ENCODE assay signal across 7 mouse cellular contexts in genomic region chr7:141469352-141469751, GRCm38 (mm10). TPM values are rescaled to one million over a fixed set of nuclear protein-coding genes. Genes with fewer than 3 reads are reported as not detected.
A peak's percentile ranks its signal among the peaks of the same experiment; 100 is the strongest.
DNase-seq lines count a peak whose midpoint lies in the region; ATAC-seq and TF ChIP-seq lines count a peak whose summit lies in the region.

No protein-coding gene starts in this region.

- H3K27ac ChIP-seq in neural tube, embryonic 11.5 days (ENCODE audit: low read depth, low read length) = no peak overlapping the region
- H3K27ac ChIP-seq in forebrain, embryonic 15.5 days (replicated peaks) = peak overlapping the region; percentile 79
- peak overlapping the region; percentile 90 for H3K27ac ChIP-seq in limb, embryonic 15.5 days
- H3K27ac ChIP-seq in stomach, postnatal 0 days (replicated peaks) = peak overlapping the region; percentile 94

- DNase-seq in neural tube, embryonic 11.5 days (ENCODE audit: low spot score) = no peak
- DNase-seq in neural tube, embryonic 10.5 days (ENCODE audit: extremely low spot score, low spot score) = no peak
- DNase-seq in stomach, postnatal 0 days (ENCODE audit: low spot score) = no peak
- DNase-seq in embryo, embryonic 11 days = no peak
- no peak for DNase-seq in left cerebral cortex, postnatal 25 days (ENCODE audit: low spot score in 2 of 2)

- no peak for ATAC-seq in neural tube, embryonic 11.5 days (ENCODE audit: insufficient read depth, low FRiP score, low TSS enrichment)
- no peak for ATAC-seq in forebrain, embryonic 15.5 days (replicated peaks)
- ATAC-seq in limb, embryonic 15.5 days (ENCODE audit: insufficient number of reproducible peaks, low FRiP score, low TSS enrichment, low read depth) = no peak
- no peak for ATAC-seq in stomach, postnatal 0 days (ENCODE audit: low FRiP score, low TSS enrichment)

- H3K9me3 ChIP-seq in neural tube, embryonic 11.5 days (ENCODE audit: control insufficient read depth, low read length) = no peaks in the 10 kb centered on the region
- H3K9me3 ChIP-seq in forebrain, embryonic 15.5 days = no peaks in the 10 kb centered on the region
- H3K9me3 ChIP-seq in limb, embryonic 15.5 days = no peaks in the 10 kb centered on the region
- no peaks in the 10 kb centered on the region for H3K9me3 ChIP-seq in stomach, postnatal 0 days (ENCODE audit: control insufficient read depth, low read length)

- peaks cover 26% of the 10 kb centered on the region for H3K4me1 ChIP-seq in neural tube, embryonic 11.5 days (ENCODE audit: control insufficient read depth, insufficient read depth, low read length)
- H3K4me1 ChIP-seq in forebrain, embryonic 15.5 days = peaks cover 56% of the 10 kb centered on the region
- peaks cover 65% of the 10 kb centered on the region for H3K4me1 ChIP-seq in limb, embryonic 15.5 days
- H3K4me1 ChIP-seq in stomach, postnatal 0 days (replicated peaks; ENCODE audit: control insufficient read depth, insufficient read depth) = peaks cover 21% of the 10 kb centered on the region

- H3K4me3 ChIP-seq in neural tube, embryonic 11.5 days (ENCODE audit: low read depth, low read length) = peak overlapping the region; percentile 72
- peak overlapping the region; percentile 67 for H3K4me3 ChIP-seq in forebrain, embryonic 15.5 days
- H3K4me3 ChIP-seq in limb, embryonic 15.5 days = peak overlapping the region; percentile 73
- peak overlapping the region; percentile 72; the same call in 1 of the 2 replicates for H3K4me3 ChIP-seq in stomach, postnatal 0 days (ENCODE audit: low read depth, low read length)

- peaks cover 24% of the 10 kb centered on the region for H3K27me3 ChIP-seq in neural tube, embryonic 11.5 days (ENCODE audit: control insufficient read depth, insufficient read depth, low read length)
- peaks cover 24% of the 10 kb centered on the region for H3K27me3 ChIP-seq in forebrain, embryonic 15.5 days
- peaks cover 11% of the 10 kb centered on the region for H3K27me3 ChIP-seq in limb, embryonic 15.5 days
- 0 out of 2 replicates have a peak, but pooled peaks cover 2% of the 10 kb centered on the region for H3K27me3 ChIP-seq in stomach, postnatal 0 days (ENCODE audit: control insufficient read depth, insufficient read depth, low read length)

- 86% methylated on average over 6 of the region's 6 CpGs for WGBS in neural tube, embryonic 11.5 days
- WGBS in forebrain, embryonic 15.5 days = 84% methylated on average over 6 of the region's 6 CpGs
- 82% methylated on average over 6 of the region's 6 CpGs for whole genome bisulfite sequencing in limb, embryonic 15.5 days
- 78% methylated on average over 6 of the region's 6 CpGs for WGBS in stomach, postnatal 0 days

- peaks cover 20% of the 10 kb centered on the region for H3K36me3 ChIP-seq in neural tube, embryonic 11.5 days (ENCODE audit: control insufficient read depth, insufficient read depth, low read length)
- H3K36me3 ChIP-seq in forebrain, embryonic 15.5 days = peaks cover 29% of the 10 kb centered on the region
- H3K36me3 ChIP-seq in limb, embryonic 15.5 days = peaks cover 36% of the 10 kb centered on the region
- peaks cover 19% of the 10 kb centered on the region for H3K36me3 ChIP-seq in stomach, postnatal 0 days (ENCODE audit: control insufficient read depth, insufficient read depth, low read length)

- TF ChIP-seq EP300 in stomach, postnatal 0 days (optimal IDR thresholded peaks at IDR 0.05) = no peak

- intact Hi-C loops in left cerebral cortex, postnatal 25 days (cut with DNase I) = no loop called here

- TF ChIP-seq CTCF in stomach, postnatal 0 days (IDR thresholded peaks at IDR 0.05; ENCODE audit: low read depth) = no peak

- H3K4me2 ChIP-seq in neural tube, embryonic 11.5 days (ENCODE audit: low read depth) = peak overlapping the region; percentile 68
- peak overlapping the region; percentile 56 for H3K4me2 ChIP-seq in forebrain, embryonic 15.5 days (replicated peaks)
- H3K4me2 ChIP-seq in limb, embryonic 15.5 days = peak overlapping the region; percentile 75
- peak overlapping the region; percentile 82 for H3K4me2 ChIP-seq in stomach, postnatal 0 days (replicated peaks; ENCODE audit: low read depth)

- peak overlapping the region; percentile 50 for H3K9ac ChIP-seq in neural tube, embryonic 11.5 days (ENCODE audit: low read length)
- H3K9ac ChIP-seq in forebrain, embryonic 15.5 days (replicated peaks) = peak overlapping the region; percentile 82
- 0 out of 2 replicates have a peak overlapping the region, but pooled peaks have one; percentile 3 for H3K9ac ChIP-seq in limb, embryonic 15.5 days
- H3K9ac ChIP-seq in stomach, postnatal 0 days (ENCODE audit: low read length) = peak overlapping the region; percentile 86; the same call in 1 of the 2 replicates

RNA-seq across cellular contexts. Expression of gene Cd151, which starts 2.2 kb away (rescaled TPM):
- 44.3 and 52.2 TPM in 2 replicates for polyA plus RNA-seq in neural tube, embryonic 11.5 days (2014; fragmentation: Nextera tagmentation; extraction: Ambion mirVana)
- 15.9 and 18.6 TPM in 2 replicates for polyA plus RNA-seq in forebrain, embryonic 15.5 days (2015; fragmentation: Nextera tagmentation; extraction: Ambion mirVana)
- 14.2 and 20.6 TPM in 2 replicates for polyA plus RNA-seq in limb, embryonic 15.5 days (2015; fragmentation: Nextera tagmentation; extraction: Ambion mirVana)
- polyA plus RNA-seq in stomach, postnatal 0 days (2015; fragmentation: Nextera tagmentation; extraction: Ambion mirVana) = 22.6 and 27.5 TPM in 2 replicates
- 10 to 100 TPM; 25.3 to 29.6 TPM for total RNA-seq in left cerebral cortex, postnatal 25 days (2021)

RNA-seq across cellular contexts. Expression of gene Polr2l, which starts 5.6 kb away (rescaled TPM):
- 76.9 and 79.2 TPM in 2 replicates for polyA plus RNA-seq in neural tube, embryonic 11.5 days (2014; fragmentation: Nextera tagmentation; extraction: Ambion mirVana)
- polyA plus RNA-seq in forebrain, embryonic 15.5 days (2015; fragmentation: Nextera tagmentation; extraction: Ambion mirVana) = 68.3 and 73.2 TPM in 2 replicates
- 54.7 and 57.5 TPM in 2 replicates for polyA plus RNA-seq in limb, embryonic 15.5 days (2015; fragmentation: Nextera tagmentation; extraction: Ambion mirVana)
- polyA plus RNA-seq in stomach, postnatal 0 days (2015; fragmentation: Nextera tagmentation; extraction: Ambion mirVana) = 53.4 and 60.2 TPM in 2 replicates
- 10 to 100 TPM; 40.8 to 45.7 TPM for total RNA-seq in left cerebral cortex, postnatal 25 days (2021)

RNA-seq across cellular contexts. Expression of gene Tspan4, which starts 5.7 kb away (rescaled TPM):
- polyA plus RNA-seq in neural tube, embryonic 11.5 days (2014; fragmentation: Nextera tagmentation; extraction: Ambion mirVana) = 32.4 and 35.8 TPM in 2 replicates
- polyA plus RNA-seq in forebrain, embryonic 15.5 days (2015; fragmentation: Nextera tagmentation; extraction: Ambion mirVana) = 25.6 and 27.3 TPM in 2 replicates
- 71.4 and 79.1 TPM in 2 replicates for polyA plus RNA-seq in limb, embryonic 15.5 days (2015; fragmentation: Nextera tagmentation; extraction: Ambion mirVana)
- polyA plus RNA-seq in stomach, postnatal 0 days (2015; fragmentation: Nextera tagmentation; extraction: Ambion mirVana) = 56.9 and 58.7 TPM in 2 replicates
- 10 to 100 TPM; 13.8 to 16.6 TPM for total RNA-seq in left cerebral cortex, postnatal 25 days (2021)

RNA-seq across cellular contexts. Expression of gene Cracr2b, which starts 8.5 kb away (rescaled TPM):
- polyA plus RNA-seq in neural tube, embryonic 11.5 days (2014; fragmentation: Nextera tagmentation; extraction: Ambion mirVana) = 2.8 and 6.4 TPM in 2 replicates
- 5.0 and 8.5 TPM in 2 replicates for polyA plus RNA-seq in forebrain, embryonic 15.5 days (2015; fragmentation: Nextera tagmentation; extraction: Ambion mirVana)
- polyA plus RNA-seq in limb, embryonic 15.5 days (2015; fragmentation: Nextera tagmentation; extraction: Ambion mirVana) = 16.4 and 21.6 TPM in 2 replicates
- 20.8 and 23.5 TPM in 2 replicates for polyA plus RNA-seq in stomach, postnatal 0 days (2015; fragmentation: Nextera tagmentation; extraction: Ambion mirVana)
- 1 to 10 TPM; 2.5 to 4.1 TPM for total RNA-seq in left cerebral cortex, postnatal 25 days (2021)

RNA-seq across cellular contexts. Expression of gene Pnpla2, which starts 14.4 kb away (rescaled TPM):
- polyA plus RNA-seq in neural tube, embryonic 11.5 days (2014; fragmentation: Nextera tagmentation; extraction: Ambion mirVana) = 14.8 and 17.6 TPM in 2 replicates
- 21.5 and 22.0 TPM in 2 replicates for polyA plus RNA-seq in forebrain, embryonic 15.5 days (2015; fragmentation: Nextera tagmentation; extraction: Ambion mirVana)
- polyA plus RNA-seq in limb, embryonic 15.5 days (2015; fragmentation: Nextera tagmentation; extraction: Ambion mirVana) = 16.9 and 23.6 TPM in 2 replicates
- polyA plus RNA-seq in stomach, postnatal 0 days (2015; fragmentation: Nextera tagmentation; extraction: Ambion mirVana) = 82.1 and 88.0 TPM in 2 replicates
- total RNA-seq in left cerebral cortex, postnatal 25 days (2021) = 10 to 100 TPM; 21.4 to 28.6 TPM

Comparison
In these comparisons a context has a peak if more than half of its experiments do, and no peak if none do; other contexts are left out.
1. H3K9ac ChIP-seq: peak in every context shown above with its lines; median percentile 86 in stomach, postnatal 0 days; 82 in forebrain, embryonic 15.5 days; 50 in neural tube, embryonic 11.5 days; 3 in limb, embryonic 15.5 days.